Mouse (Mus musculus): ENCODE data around the gene Asb17.

DNA sequence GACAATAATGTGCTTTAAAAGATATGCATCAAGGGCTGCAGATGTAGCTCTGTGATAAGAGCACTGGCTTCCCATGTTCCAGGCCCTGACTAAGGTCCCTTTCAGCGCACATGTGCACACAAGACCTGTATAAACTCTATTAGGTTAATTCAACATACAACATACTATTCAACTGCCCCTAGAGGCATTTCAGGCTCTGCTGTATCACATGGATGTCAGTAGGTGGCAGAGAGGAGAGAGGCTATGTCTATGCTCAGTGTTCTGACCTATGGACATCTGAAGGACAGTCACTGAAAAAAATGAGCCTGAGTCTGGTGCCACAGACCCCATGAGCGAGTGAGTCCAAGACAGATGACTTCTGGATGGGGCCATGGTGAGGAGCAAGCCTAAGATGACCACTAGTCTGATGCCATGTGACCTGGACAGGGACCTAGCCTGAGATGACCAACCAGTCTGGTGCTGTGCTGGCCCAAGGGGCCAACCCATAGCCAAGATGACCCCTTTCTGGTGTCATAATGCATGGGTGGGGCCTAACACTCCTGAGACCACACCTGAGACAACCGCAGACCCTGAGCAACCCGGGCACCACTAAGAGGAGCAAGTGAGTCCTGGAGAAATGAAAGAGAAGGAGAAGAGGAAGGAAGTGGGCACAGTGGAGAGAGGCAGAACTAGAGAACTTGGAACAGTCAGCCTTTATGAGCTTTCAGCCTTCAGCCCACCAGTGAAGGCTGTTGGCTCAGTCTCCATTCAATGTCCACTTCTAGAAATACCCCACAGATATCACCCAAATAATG is 20.8 kb downstream of the Asb17 start:
- TF ChIP-seq POLR2A (IDR thresholded peaks at IDR 0.05; ENCODE audit: borderline replicate concordance, extremely low read depth, low read depth, low read length), result no peak
- no peak for TF ChIP-seq CTCF (IDR thresholded peaks at IDR 0.05; ENCODE audit: insufficient read depth, low read length)

Data from lung, adult 2 months (tissue).